Mouse (Mus musculus) ZHBTc4 (cell line): ENCODE data around the gene Lpar2.

Experiments used
- DNase-seq: peaks from one replicate; pipeline ENCODE4 v3.0.0-alpha.2; 2011; ENCODE audit warnings: low read depth, low spot score

The Lpar2 gene

DNA sequence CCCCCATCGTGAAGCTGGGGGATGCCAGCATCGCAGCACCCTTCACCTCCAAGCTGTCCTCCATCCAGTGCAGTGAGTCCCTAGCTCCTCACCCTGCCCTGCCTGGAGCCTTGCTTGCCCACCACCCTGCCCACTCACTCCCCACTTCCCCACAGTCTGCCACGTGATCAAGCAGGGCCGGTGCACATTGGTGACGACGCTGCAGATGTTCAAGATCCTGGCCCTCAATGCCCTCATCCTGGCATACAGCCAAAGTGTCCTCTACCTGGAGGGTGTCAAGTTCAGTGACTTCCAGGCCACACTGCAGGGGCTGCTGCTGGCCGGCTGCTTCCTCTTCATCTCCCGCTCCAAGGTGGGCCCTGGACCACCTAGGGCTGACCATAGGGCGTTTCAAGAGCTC lies 16.7 kb upstream of the Lpar2 start:
- DNase-seq: no peak

- no peak for DNase-seq
These were observed 15.0 kb upstream of the Lpar2 start for GRCm38 (mm10) chr8:69807236-69807635.

DNA sequence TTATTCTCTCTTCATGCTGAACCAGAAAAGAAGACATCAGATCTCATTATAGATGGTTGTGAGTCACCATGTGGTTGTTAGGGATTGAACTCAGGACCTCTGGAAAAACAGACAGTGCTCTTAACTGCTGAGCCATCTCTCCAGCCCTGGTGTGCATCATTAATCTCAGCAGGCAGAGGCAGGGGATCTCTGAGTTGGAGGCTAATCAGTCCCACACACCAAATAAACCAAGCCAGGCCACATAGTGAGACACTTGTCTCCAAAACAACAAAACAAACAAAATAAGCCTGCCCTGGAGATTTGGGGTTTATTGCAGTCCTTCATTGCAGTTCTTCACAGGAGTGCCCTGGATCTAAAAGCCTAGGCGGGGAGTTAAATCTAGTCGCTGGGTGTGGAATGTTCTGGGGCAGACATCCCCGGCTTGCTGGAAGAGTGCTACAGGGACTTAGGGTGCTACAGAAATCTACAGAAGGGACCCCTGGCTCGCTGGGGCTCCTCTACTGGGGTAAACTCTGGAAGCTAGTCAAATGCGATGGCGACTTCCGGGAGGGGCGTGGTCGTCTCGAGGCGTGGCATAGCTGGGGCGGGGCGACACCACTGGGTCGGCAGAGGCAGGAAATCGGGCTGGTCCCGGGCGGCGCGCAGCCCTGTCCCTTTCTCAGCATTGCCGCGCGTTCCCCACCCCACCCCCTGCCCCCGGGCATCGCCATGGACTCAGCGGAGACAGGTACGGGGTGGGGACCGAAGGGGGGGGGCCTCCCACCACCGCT lies 13.9 kb upstream of the Lpar2 start, which contains the start of gene Gmip:
Gene Gmip (plus strand): TSS at position 586 of the 770 bp plus-strand sequence.
- DNase-seq: peak; percentile 82

DNA sequence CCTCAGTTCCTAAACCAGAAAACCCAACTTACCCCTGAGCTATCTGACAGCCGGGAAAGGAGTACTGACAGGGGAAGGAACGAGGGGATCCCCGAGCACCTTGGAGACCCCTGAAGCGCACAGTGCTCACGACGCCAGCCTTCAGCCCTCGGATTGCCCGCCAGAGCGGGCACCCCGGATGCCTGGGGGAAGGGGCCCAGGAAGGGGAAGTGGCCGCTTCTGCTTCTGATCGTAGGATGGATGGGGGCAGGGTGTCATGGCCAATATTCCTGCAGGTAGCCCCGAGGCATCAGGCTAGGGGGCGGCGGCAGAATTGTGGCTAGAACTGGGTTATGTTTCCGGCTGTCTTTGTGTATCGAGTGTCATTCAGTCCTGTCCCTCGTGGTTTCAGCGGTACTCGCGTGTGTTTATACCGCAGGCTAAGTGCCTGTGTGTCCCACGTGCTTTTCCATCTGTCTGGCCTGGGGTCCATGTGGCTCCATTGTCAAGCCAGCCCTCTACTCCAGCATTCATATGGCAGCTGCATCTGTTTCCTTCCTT lies 13.3 kb upstream of the Lpar2 start:
- DNase-seq: peak; percentile 29

DNA sequence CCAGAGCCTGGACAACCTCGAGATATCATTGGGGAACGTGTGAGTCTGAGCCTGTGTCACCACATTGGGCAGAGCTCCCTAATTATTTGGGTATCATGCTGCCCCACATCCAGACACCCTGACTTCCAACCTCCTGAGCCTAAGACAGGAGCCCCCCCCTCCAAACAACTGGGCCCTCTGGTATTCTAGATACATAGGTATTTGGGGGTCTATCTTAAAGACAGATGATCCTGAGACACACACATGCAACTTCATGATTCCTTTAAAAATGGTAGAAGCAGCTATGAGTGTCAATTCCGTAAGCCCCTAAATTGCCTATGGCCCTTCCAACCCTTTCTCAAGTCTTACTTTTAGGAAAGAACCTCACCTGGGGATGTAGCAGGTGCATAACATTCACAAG lies 12.4 kb upstream of the Lpar2 start:
- DNase-seq: no peak

GRCm38 (mm10) chr8:69814881-69815280 lies 7.3 kb upstream of the Lpar2 start:
- peak; percentile 73 for DNase-seq

DNA sequence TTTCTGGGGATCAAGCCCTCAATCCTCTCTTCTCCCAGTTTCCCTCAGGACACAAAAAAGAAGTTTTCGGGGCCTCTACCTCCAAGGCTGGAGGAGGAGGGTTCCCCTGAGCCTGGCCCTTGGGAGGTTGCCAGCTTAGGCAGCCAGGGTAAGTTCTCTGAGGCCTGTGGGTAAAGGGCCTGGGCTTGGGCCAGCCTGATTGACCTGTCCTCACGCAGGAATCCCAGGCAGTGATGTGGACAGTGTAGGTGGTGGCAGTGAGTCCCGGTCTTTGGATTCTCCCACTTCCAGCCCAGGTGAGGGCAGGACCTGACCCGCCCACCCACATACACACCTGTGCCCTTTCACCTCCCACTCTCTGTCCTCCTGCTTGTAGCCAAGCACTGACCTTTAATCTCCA lies 6.8 kb upstream of the Lpar2 start:
- DNase-seq: no peak

- no peak for DNase-seq
These were observed 1.8 kb upstream of the Lpar2 start for GRCm38 (mm10) chr8:69820466-69820865.

- DNase-seq: peak; percentile 53
These were observed 251 bp upstream of the Lpar2 start for GRCm38 (mm10) chr8:69821971-69822385.

- peak; percentile 33 for DNase-seq
These were observed 4.1 kb downstream of the Lpar2 start for GRCm38 (mm10) chr8:69826371-69826770.

GRCm38 (mm10) chr8:69832298-69832853 lies 10.1 kb downstream of the Lpar2 start, which contains the start of gene Pbx4:
Gene Pbx4 (plus strand): TSS chr8:69832491.
- DNase-seq: peak; percentile 98

GRCm38 (mm10) chr8:69837057-69837682 lies 14.9 kb downstream of the Lpar2 start:
- DNase-seq: peak; percentile 44

DNA sequence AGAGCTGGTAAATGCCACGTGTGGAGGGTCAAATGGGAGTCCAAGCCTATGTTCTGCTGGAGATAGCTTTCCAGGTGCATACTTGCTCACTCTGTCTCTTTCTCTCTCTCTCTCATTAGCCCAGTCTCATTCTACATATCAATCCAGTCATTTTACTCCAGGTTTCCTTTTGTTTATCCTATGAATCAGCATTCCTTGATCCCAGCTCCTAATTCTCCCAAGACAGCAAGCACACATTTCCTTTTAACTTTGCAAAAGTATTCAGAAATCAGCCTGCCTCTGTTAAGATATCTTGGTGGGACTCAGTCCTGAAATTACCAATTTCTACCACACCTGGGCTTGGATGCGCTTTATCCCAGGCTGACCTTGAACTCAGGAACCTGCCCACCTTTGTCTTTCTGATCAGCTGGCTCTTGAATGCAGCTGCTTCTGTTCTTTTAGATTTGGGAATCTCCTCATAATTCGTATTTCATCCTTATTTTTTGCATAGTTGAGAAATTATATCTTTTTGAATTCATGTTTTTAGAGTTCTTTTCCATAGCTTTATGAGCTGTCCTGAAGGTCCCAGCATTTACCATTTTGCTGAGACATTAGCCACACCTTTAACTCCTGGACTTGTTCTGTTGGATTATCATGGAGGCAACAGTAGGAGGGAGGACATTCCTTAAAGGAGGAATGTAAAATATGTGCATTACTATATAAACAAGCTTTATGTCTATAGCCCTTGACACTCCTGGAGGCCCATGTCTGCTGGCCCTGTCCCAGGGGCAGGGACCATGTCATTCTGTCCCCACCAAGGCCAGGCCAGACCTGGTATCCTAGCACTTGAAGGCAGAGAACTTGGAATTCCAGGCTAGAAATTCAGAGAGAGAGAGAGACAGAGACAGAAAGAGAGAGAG lies 25.2 kb downstream of the Lpar2 start:
- DNase-seq: peak; percentile 59

DNA sequence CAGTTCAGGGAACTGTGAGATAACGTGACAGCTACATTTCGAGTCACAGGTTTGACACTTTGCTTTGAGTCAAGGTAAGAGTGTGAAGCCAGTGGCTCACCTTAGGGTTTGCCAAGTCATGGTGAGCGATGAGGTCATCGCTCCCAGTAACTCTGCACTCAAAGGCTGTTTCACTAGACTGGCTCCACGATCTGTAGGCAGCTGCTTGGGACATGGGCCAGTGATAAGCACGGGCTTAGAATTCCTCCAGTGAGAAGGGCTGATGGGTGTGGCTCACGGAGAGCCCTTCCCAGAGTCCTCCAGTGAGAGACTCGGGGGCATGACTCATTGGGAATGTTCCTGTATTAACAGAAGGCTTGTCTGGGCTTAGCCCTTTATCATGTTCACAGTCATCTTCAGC lies 26.7 kb downstream of the Lpar2 start:
- peak; percentile 94 for DNase-seq

DNA sequence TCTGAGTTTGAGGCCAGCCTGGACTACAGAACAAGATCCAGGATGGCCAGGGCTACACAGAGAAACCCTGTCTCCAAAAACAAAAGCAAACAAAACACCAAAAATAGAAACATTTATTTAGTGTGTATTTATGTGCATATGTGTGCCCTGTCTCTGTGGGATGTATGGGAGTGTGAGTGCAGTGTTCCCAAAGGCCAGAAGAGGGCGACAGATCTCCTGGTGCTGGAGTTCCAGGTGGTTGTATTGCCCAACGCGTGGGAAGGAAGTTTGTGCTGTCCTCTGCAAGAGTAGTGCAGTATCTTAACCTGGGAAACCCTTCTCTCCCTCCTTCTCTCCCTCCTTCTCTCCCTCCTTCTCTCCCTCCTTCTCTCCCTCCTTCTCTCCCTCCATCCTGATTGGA lies 27.7 kb downstream of the Lpar2 start:
- peak; percentile 85 for DNase-seq

GRCm38 (mm10) chr8:69850926-69851506 lies 28.8 kb downstream of the Lpar2 start:
- DNase-seq: peak; percentile 30

DNA sequence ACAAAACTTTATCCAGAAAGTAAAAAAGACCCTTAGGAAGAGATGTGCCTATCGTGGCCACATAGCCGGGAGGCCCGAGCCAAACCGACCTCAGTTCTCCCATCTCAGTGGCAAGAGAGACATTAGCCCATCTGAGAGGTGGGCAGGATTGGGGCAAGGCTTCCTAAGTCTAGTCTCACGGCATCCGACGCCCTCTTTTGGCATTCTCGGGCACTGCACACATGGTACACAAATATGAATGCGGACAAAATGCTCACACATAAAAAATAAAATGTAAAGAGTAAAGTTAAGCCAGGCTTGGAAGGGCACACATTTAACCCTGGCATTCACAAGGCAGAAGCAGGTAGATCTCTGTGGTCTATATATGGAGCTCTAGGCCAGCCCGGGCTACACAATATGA lies 31.6 kb downstream of the Lpar2 start:
- DNase-seq: peak; percentile 63

- DNase-seq: peak; percentile 84
These were observed 38.6 kb downstream of the Lpar2 start for GRCm38 (mm10) chr8:69860807-69861206.

DNA sequence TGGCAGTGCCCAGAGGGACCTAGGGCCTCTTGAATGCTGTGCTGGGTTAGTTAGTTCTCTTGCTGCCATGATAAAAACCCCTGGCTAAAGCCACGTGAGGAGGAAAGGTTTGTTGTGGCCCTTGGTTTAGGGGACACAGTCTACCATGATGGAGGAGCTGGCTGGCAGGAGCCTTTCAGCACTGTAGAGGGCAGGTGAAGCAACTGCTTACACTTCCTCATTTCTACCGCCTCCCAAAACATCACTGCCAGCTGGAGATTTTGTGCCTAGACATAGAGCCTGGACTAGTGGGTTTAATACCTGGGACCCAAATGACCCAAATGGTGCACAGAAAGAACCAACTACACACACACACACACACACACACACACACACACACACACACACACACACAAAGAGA lies 39.0 kb downstream of the Lpar2 start:
- DNase-seq: no peak

DNA sequence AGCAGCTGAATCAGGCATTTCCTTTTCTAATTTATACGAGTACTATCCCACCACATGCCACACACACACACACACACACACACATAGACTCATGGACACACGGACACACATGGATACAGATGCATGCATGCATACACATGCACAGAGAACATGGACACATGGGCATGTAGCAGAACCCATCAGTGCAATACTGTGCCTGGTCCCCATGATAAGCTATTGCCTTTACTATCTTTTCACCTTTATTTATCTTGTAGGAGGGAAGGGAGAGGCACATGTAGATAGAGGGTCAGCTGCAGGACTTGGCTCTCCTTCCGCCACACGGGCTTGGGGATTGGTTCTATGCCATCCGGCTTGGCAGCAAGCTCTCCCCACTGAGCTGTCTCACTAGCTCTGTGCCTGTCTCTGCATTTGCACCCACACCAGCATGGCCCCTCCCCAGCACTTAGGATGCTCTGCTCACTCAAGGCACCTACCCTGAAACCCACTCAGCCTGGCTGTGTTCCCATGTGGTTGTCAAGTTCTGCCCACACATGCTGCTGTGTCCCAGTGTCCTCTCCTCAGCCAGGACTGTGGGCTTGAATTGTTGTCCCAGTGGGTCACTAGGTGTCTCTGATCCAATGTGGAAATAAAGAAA lies 41.3 kb downstream of the Lpar2 start:
- no peak for DNase-seq

DNA sequence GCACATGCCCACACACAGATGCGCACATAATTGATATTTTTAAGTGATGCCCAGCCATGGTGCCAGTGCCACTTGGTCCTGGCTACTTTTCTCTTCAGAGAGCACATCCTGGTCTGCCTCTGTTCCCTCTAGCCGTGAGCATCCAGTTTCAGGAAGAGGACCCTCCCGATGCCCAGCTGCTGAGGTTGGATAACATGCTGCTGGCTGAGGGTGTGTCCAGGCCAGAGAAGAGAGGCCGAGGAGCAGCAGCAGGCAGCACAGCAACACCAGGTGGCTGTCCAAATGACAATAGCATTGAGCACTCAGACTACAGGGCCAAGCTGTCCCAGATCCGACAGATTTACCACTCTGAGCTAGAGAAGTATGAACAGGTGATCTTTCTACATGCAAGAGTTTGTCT lies 42.0 kb downstream of the Lpar2 start:
- DNase-seq: no peak
